Mouse (Mus musculus): ENCODE measurements around the gene Cux2.

Gene Cux2

GRCm38 (mm10) chr5:121919216-121919615, 130.7 kb downstream of the Cux2 start:
- no peak for DNase-seq (ENCODE audit: low read depth)

- DNase-seq (ENCODE audit: low read depth) = no peak
Measured at GRCm38 (mm10) chr5:121916813-121917212, 133.1 kb downstream of the Cux2 start.

- no peak for DNase-seq (ENCODE audit: low read depth)
Measured at GRCm38 (mm10) chr5:121913999-121914398, 135.9 kb downstream of the Cux2 start.

- DNase-seq (ENCODE audit: low read depth) = no peak
Measured at GRCm38 (mm10) chr5:121909226-121909985, 140.5 kb downstream of the Cux2 start.

GRCm38 (mm10) chr5:121905671-121906070, 144.2 kb downstream of the Cux2 start:
- DNase-seq (ENCODE audit: low read depth) = no peak

- DNase-seq (ENCODE audit: low read depth) = no peak
Measured at GRCm38 (mm10) chr5:121904799-121905198, 145.1 kb downstream of the Cux2 start.

- DNase-seq (ENCODE audit: low read depth) = no peak
Measured at GRCm38 (mm10) chr5:121902809-121903745, 146.8 kb downstream of the Cux2 start.

- DNase-seq (ENCODE audit: low read depth) = no peak
Measured at GRCm38 (mm10) chr5:121895117-121895756, 154.7 kb downstream of the Cux2 start.

- DNase-seq (ENCODE audit: low read depth) = no peak
Measured at GRCm38 (mm10) chr5:121894647-121895046, 155.3 kb downstream of the Cux2 start.

- no peak for DNase-seq (ENCODE audit: low read depth)
Measured at GRCm38 (mm10) chr5:121893581-121893980, 156.3 kb downstream of the Cux2 start.

- no peak for DNase-seq (ENCODE audit: low read depth)
Measured at GRCm38 (mm10) chr5:121892281-121892680, 157.6 kb downstream of the Cux2 start.

GRCm38 (mm10) chr5:121890925-121891324, 159.0 kb downstream of the Cux2 start:
- no peak for DNase-seq (ENCODE audit: low read depth)

- DNase-seq (ENCODE audit: low read depth) = no peak
Measured at GRCm38 (mm10) chr5:121889819-121890362, 160.0 kb downstream of the Cux2 start.

- no peak for DNase-seq (ENCODE audit: low read depth)
Measured at GRCm38 (mm10) chr5:121889375-121889774, 160.5 kb downstream of the Cux2 start.

- DNase-seq (ENCODE audit: low read depth) = no peak
Measured at GRCm38 (mm10) chr5:121883356-121883755, 166.5 kb downstream of the Cux2 start.

- peak; percentile 13 for DNase-seq (ENCODE audit: low read depth)
Measured at GRCm38 (mm10) chr5:121879211-121879610, 170.7 kb downstream of the Cux2 start.

GRCm38 (mm10) chr5:121878703-121879102, 171.2 kb downstream of the Cux2 start:
- DNase-seq (ENCODE audit: low read depth) = no peak

- no peak for DNase-seq (ENCODE audit: low read depth)
Measured at GRCm38 (mm10) chr5:121876901-121877300, 173.0 kb downstream of the Cux2 start.

GRCm38 (mm10) chr5:121875041-121875440, 174.9 kb downstream of the Cux2 start:
- no peak for DNase-seq (ENCODE audit: low read depth)

- DNase-seq (ENCODE audit: low read depth) = peak; percentile 34
Measured at GRCm38 (mm10) chr5:121872158-121872557, 177.7 kb downstream of the Cux2 start.

- no peak for DNase-seq (ENCODE audit: low read depth)
Measured at GRCm38 (mm10) chr5:121871515-121872030, 178.3 kb downstream of the Cux2 start.

GRCm38 (mm10) chr5:121870832-121871231, 179.1 kb downstream of the Cux2 start:
- DNase-seq (ENCODE audit: low read depth) = no peak

Data from c-Kit-positive CD71-positive TER-119-negative erythroid progenitor cells, embryonic 14.5 days (primary cell).